Mouse (Mus musculus) urinary bladder, adult 2 months (tissue): Measurements from ENCODE around the gene 4921501E09Rik. TPM values are rescaled to one million over a fixed set of nuclear protein-coding genes. Genes with fewer than 3 reads are reported as not detected.
"Not testable (repeated sequence)": the region's sequence is repeated elsewhere in the genome, so short reads cannot be mapped to it uniquely, and the experiment has no call there.

ENCODE experiments used
- DNase-seq: peaks from one replicate; pipeline ENCODE4 v3.0.0; 2022; ENCODE audit warnings: low spot score
- polyA plus RNA-seq: library from polyadenylated mRNA; depleted of rRNA; stranded (reverse); fragments of >200 nt; gene quantifications from 2 replicates; pipeline ENCODE4 v1.2.3, GENCODE M21; 2012; rRNA removed

Gene 4921501E09Rik
- not detected in 2 replicates for polyA plus RNA-seq

DNA sequence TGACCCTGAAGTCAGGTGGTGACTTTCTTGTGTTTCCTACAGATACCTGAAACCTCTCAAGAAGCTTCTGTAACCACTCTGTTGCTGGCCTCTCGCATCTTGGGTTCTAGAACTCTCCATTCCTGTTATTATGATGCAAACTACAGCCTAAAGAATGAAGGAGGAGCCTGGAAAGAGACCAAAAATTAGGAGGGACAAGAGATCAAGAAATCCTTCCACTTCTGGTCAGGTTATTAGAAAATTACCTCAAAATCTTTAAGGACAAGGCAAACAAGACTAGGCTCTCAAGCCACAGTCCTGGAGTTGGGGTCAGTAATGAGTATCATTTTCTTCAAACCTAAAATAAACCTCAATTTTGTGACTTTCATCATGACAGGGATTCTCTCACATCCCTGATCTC is at the start of gene 4921501E09Rik:
Gene 4921501E09Rik (minus strand): TSS at position 101 of the 400 bp plus-strand sequence.
- DNase-seq: no peak

DNA sequence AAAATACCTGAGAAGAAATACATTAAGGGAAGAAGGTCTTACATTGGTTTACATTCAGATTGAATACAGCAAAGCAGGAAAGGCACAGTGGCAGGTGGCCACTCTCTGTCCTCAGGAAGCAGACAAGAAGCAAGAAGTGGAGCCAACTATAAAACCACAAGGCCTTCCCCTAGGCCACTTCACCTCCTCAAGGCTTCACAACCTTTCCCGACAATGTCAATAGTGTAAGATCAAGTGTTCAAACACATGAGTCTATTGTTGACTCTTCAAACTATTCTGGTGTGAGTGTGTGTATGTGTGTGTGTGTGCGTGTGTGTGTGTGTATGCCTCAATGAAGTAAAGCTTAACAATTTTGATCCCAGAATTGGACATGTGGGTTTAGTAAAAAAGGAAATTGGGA is 29.5 kb upstream of the 4921501E09Rik start:
- DNase-seq: no peak

DNA sequence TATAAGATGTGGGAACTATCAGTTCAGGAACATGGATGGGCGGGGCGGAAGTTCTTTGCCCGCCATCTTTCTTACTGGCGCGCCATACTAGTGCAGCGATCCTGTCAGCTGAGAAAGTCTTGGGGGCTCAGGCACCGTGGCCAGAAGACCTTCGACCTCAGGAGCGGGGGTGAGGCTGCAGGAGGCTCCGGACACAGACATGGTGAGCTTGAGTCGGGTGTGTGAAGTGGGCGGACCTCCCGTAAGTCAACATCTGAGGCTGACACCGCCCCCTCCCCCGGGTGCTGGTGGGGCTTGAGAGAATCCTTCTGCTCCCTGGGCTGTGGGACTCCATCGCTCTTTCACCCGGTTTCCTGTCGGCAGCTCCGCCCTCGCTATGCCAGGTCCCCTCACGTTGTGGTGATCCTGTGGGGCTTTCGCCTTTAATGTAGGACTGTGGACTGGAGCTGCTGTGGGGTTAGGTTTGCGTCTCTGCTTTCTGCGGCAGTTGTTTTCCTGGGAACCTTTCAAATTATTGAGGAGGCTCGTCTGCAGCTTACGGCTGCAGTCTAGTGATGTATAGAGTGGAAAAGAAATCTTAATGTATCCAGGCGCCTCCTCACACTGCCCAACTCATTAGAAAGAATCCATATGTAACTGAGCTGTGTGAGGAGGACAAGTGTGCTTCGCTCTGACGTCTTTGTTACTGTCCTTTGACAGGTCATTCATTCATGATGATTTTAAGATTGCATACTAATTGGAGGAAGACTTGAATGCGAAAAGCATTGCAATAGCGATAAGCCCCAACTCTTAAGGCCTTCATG is 24.7 kb upstream of the 4921501E09Rik start:
- DNase-seq: peak; percentile 60

DNA sequence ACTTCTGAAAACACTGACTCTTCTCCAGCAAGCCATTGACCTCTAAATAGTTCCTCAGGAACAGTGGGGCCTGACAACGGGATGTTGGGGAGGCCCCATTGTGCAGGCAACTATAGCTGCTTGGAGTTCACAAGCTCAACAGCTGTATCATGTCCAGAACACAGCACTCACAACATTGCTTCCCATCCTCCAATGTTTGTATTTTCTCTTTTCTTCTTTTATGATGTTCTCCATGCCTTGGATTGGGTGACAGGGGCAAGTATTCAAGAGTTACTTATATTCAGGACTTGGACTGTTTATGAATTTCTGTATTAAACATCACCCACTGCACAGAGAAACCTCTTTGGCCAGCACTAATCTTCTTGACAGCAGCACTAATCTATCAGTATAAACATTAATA is 23.8 kb upstream of the 4921501E09Rik start:
- no peak for DNase-seq

DNA sequence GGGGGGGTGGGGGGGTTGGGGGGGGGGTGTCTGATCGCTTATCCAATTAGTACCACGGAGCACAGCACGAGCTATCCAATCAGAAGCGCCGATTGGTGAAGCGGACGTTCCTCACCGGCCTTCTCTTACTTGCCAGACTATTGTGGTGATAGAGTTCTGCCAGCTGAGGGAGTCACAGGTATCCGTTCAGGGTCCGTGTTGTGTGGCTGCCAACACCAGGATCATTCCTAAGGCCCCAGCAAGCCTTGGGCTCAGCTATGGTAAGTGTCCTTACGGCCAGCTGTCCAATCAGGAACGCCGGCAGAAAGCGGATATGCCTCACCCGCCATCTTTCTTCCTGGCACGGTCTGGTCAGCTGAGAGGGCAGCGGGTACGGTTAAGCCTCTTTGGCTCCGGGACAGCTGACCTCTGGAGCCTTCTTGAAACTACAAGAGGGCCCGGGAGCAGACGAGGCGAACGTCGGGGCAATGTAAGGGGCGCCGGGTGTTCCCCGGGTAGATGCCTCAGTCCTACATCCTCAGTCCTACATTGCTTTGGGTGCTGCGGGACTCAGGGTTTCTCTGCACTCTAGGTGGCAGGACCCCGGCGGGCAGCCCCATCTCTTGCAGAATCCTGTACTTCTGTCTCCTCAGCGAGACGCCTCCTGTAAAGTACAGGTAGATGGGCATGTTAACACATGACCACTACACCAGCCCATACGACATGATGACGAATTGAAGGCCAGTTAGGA is 21.5 kb upstream of the 4921501E09Rik start, which contains the start of gene Zfp563:
Gene Zfp563 (plus strand): TSS at position 91 of the 730 bp plus-strand sequence.
- DNase-seq: peak; percentile 92

DNA sequence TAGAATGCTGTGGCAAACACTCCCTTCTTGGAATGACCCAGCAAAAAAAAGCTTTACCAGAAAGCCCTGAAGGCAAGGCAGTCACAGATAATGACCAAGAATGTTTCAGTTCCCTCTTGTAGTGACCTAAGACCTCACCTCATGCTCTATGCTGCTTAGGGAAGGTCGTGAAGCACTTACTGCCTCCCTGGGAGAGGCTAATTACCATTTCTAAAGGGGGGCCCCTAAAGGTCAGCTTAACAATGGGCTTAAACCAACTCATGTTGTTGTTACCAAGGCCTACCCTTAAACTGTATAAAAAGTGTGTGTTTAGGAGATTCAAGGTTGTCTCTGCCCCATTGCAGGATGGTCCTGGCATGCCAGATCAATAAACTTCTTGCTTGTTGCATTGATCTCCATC is 4.9 kb downstream of the 4921501E09Rik start:
- DNase-seq: no peak

DNA sequence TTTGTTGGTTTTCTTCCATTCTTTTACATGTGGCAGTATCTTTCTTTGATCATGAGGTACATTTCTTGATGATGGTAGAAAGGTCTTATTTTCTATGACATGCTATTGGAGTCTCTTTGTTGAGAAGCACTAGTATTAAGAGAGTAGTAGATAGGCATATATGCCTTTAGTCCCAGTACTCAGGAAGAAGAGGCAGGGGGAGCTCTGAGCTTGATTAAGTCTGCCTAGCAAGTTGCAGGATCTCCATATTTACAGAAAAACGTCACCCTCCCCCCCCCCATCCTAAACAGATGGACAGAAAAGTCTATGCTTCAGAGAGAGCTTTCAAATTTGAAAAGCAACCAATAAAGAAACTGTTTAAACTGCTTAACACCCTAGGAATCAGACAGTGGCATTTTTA is 9.1 kb downstream of the 4921501E09Rik start:
- DNase-seq: no peak

DNA sequence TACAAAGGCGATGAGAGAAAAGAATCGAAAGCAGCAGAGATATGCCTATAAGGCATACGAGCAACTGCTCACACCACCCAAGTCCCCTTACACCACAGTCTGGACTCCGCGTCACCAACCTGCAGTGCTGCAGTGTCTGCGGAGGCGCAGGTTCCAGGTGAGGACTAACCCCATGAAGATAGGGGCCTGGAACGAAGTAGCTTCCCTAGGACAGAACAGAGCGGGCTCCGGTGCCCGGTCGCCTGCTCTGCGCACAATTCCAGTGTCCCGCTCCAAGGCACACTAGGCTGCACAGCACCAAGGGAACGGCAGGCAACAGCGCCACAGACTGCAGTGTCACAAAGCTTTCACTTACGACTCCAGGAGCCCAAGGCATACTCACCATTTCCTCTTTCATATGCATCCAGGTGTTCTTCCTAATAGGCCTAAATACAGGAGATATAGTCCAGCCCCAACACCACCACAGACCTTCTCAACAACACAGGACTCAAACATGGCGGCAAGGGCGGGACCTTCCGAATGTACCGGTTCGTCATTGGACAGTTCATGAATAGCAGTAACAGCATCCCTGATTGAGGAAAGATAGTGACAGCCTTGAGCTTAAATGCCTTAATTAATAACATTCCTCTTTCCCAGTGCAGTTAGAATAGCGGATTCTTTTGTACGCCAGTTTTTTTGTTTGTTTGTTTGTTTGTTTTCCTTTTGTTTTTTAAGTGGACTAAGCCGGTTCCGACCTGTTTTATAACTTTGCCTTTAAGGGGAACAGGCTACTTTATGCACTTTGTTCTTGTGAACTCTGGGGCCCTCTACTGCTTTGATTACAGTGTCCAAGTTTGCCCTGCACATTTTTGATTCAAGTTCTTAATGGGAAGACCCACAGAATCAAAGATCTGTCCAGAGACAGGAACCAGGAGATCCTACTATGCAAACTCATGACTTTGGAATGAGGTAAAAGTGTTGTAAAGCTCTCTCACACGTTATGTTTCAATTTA is 34.7 kb downstream of the 4921501E09Rik start, which contains the start of gene Zfp763:
Gene Zfp763 (minus strand): TSS at position 503 of the 992 bp plus-strand sequence.
- peak; percentile 57 for DNase-seq

DNA sequence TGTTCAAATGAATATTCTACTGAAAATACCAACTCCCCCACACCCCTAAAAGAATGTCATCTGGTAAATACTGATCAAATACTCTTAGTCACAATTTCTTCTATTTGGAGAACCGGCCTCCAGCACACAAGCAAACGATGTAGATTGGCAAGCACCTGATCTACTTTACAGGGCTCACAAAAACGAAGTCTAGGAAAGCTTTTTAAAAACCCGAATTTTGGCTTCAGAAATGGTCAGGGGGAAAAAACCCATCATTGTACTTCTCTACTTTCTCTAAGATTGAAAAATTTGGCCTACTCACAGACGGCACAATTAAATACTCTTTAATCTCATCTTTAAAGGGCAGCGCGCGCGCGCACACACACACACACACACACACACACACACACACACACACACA is 35.5 kb downstream of the 4921501E09Rik start:
- no peak for DNase-seq

DNA sequence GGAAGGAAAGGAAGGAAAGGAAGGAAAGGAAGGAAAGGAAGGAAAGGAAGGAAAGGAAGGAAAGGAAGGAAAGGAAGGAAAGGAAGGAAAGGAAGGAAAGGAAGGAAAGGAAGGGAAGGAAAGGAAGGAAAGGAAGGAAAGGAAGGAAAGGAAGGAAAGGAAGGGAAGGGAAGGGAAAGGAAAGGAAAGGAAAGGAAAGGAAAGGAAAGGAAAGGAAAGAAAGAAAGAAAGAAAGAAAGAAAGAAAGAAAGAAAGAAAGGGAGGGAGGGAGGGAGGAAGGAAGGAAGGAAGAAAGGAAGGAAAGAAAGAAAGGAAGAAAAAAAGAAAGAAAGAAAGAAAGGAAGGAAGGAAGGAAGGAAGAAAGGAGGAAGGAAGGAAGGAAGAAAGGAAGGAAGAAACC is 47.4 kb downstream of the 4921501E09Rik start:
- DNase-seq: not testable (repeated sequence)

Other genes starting within 250 kb of the 4921501E09Rik start
- 5.5 and 7.2 TPM in 2 replicates for gene Zfp799, start 237.8 kb downstream of the 4921501E09Rik start, polyA plus RNA-seq
- 3.6 and 4.8 TPM in 2 replicates for gene Zfp870, start 176.4 kb downstream of the 4921501E09Rik start, polyA plus RNA-seq
- gene Cyp4f14, start 150.7 kb downstream of the 4921501E09Rik start, polyA plus RNA-seq: 0.10 and 0.12 TPM in 2 replicates
- gene Cyp4f13, start 120.7 kb downstream of the 4921501E09Rik start, polyA plus RNA-seq: 66.3 and 73.1 TPM in 2 replicates
- gene Zfp472, start 102.2 kb downstream of the 4921501E09Rik start, polyA plus RNA-seq: 5.3 and 6.5 TPM in 2 replicates
- 8.0 and 8.6 TPM in 2 replicates for gene Zfp952, start 74.9 kb downstream of the 4921501E09Rik start, polyA plus RNA-seq
- gene Zfp763, start 34.7 kb downstream of the 4921501E09Rik start, polyA plus RNA-seq: 4.9 and 5.1 TPM in 2 replicates
- gene Zfp563, start 21.3 kb upstream of the 4921501E09Rik start, polyA plus RNA-seq: 4.7 and 5.5 TPM in 2 replicates
- 0.04 and 0.07 TPM in 2 replicates for gene Morc2b, start 71.6 kb upstream of the 4921501E09Rik start, polyA plus RNA-seq
- not detected in 2 replicates for gene Olfr55, start 100.4 kb upstream of the 4921501E09Rik start, polyA plus RNA-seq
- gene Olfr239, start 123.2 kb upstream of the 4921501E09Rik start, polyA plus RNA-seq: not detected in 2 replicates
- 0.09 and 0.22 TPM in 2 replicates for gene Olfr1564, start 153.6 kb upstream of the 4921501E09Rik start, polyA plus RNA-seq
- gene Zfp955a, start 187.1 kb upstream of the 4921501E09Rik start, polyA plus RNA-seq: 6.7 and 7.1 TPM in 2 replicates
- gene Olfr63, start 196.6 kb upstream of the 4921501E09Rik start, polyA plus RNA-seq: not detected in 2 replicates
- 5.5 and 6.4 TPM in 2 replicates for gene Zfp955b, start 221.5 kb upstream of the 4921501E09Rik start, polyA plus RNA-seq